Mouse (Mus musculus) olfactory bulb, adult 2 months (tissue): Measurements from ENCODE around the gene Coq4. TPM values are rescaled to one million over a fixed set of nuclear protein-coding genes. Genes with fewer than 3 reads are reported as not detected.
A peak's percentile ranks its signal among the peaks of the same experiment; 100 is the strongest.

Source experiments
- H3K27ac ChIP-seq: fragments of 200-500 bp; 2 replicates; pipeline ENCODE4 v1.5.1; 2012; ENCODE audit warnings: low read depth, low read length; ENCODE audit not compliant: insufficient read depth
- H3K4me1 ChIP-seq: fragments of 200-500 bp; 2 replicates; pipeline ENCODE4 v1.6.1; 2012; ENCODE audit warnings: low read length; ENCODE audit not compliant: control insufficient read depth, insufficient read depth
- H3K4me3 ChIP-seq: fragments of 200-500 bp; 2 replicates; pipeline ENCODE4 v1.5.1; 2012; ENCODE audit warnings: mild to moderate bottlenecking, low read depth, low read length, moderate library complexity; ENCODE audit not compliant: insufficient read depth
- CTCF ChIP-seq: fragments of 200-500 bp; IDR thresholded peaks from 2 replicates; pipeline ENCODE4 v1.5.1; 2012; ENCODE audit warnings: low read depth, mild to moderate bottlenecking, low read length, moderate library complexity; ENCODE audit not compliant: insufficient read depth
- POLR2A ChIP-seq: fragments of 200-500 bp; IDR thresholded peaks from 2 replicates; pipeline ENCODE4 v1.6.1; 2012; ENCODE audit warnings: mild to moderate bottlenecking, low read depth, low read length, moderate library complexity; ENCODE audit not compliant: insufficient read depth
- WGBS: fragments of 180-500 bp; shearing (Covaris S2); methylation state at CpG from one replicate; pipeline ENCODE4 v1.1.7; 2018; 5-methylcytosine and 5-hydroxymethylcytosine counted together
- polyA plus RNA-seq: library from polyadenylated mRNA; stranded (reverse); fragments of >200 nt; gene quantifications from 2 replicates; pipeline ENCODE4 v1.2.4, GENCODE M21; 2012; ENCODE audit warnings: low replicate concordance; ENCODE audit not compliant: missing spikeins, insufficient read depth, insufficient read length

Coq4 gene
- polyA plus RNA-seq, 1 experiment = not detected

DNA sequence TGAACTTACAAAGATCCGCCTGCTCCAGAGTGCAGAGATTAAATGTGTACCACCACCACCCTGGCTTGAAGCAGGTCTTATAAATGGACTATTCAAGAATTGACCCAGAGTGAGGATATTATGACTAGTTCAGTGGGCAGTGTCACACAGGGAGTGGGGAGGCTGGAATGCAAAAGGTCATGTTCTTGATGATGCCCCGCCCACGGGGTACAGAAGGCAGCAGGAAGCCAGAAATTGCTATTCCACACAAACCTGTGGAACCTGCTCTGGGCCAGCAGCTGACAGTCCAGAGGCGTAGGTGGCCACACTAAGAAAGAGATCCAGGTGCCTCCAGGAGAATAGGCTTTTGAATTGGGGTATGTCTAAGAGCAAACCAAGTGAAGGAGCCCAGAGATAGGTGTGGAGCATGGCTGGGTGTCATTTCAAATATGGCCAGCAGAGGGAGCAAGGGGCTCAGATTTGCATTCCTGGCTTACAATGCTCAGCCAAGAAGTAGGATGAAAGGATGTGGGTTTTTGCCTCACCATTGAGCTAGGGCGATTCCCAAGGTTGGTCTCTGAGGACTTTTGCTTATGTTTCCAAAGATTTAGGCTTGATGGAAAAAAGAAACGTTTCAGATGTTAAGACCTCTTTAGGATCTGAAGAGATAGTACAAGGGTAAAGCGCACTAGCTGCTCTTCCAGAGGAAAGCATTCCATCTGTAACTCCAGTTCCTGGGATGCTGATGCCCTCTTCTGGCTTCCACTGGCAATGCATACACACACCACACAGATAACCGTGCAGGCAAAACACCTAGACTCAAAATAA, 30.3 kb downstream of the Coq4 start:
- WGBS = 33% methylated on average over 8 of the region's 8 CpGs
- Histone ChIP-seq H3K27ac (no peak overlapping the region), H3K4me1 (peaks cover 12% of the 10 kb centered on the region), H3K4me3 (no peak overlapping the region)
- no peak for TF ChIP-seq POLR2A
- TF ChIP-seq CTCF = 0 out of 2 replicates have a peak, but pooled peaks have one; percentile 25

DNA sequence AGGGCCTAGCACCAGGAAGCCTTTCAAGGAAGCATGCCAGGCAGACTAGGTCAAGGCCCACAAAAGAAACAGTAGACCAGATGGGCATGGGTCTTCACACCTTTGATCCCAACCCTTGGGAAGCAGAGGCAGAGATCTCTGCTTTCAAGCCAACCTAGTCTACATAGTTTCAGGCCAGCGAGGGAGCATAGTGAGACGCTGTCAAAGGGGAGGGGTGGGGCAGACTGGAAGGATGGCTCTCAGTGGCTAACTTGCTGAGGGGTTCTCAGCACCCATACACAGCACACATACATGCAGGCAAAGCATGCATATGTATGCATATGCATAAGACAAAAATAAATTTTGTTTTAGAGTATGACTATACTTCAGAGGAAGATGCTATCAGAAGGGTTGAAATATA, 32.1 kb downstream of the Coq4 start:
- H3K4me1 ChIP-seq = peaks cover 12% of the 10 kb centered on the region
- H3K4me3 ChIP-seq = no peak overlapping the region
- WGBS = 17% methylated on average over 2 of the region's 2 CpGs
- no peak overlapping the region for H3K27ac ChIP-seq
- no peak for TF ChIP-seq CTCF
- no peak for TF ChIP-seq POLR2A

DNA sequence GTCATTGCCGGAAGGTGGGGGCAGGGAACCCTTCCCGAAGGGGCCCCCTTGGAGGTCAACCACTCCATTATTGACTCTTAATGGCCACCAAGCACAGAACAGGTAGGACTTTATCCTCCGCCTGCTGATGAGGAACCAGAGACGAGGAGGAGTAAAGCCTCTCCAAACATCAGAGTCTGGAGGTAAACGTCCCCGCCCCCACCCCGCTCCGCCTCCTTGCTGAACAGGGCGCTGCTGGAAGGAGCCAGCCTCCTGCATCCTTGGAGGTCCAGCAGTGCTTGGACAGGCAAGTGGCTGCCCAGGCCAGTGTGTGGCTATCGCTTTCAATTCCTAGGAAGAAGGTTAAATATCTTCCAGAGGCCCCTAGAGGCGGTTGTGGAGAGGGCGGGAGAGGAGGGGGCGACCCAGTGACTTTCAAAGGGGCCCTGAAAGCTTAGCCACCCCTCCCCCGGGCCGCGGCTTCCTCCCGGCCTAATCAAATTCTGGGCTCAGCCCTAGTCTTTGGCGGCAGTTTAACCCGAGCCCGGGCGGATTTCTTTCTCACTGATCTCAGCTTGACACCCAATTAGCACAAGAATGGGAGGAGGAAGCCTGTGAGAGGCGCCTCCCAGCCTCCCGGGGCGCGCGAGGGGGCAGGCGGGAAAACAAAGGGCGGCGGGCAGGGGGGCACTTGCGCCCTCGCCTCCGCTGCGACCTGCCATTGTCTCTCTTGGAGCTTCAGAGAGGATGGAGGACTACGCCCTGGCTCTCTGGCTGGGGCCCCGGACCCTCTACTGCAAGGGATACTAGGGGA, 32.9 kb downstream of the Coq4 start, which contains the start of gene Urm1:
Gene Urm1 (plus strand): TSS at position 51 of the 793 bp plus-strand sequence.
- Histone ChIP-seq H3K27ac (peak within 1 kb of the TSS; percentile 78), H3K4me1 (peaks cover 12% of the 10 kb centered on the region), H3K4me3 (peak within 1 kb of the TSS; percentile 51)
- no peak for TF ChIP-seq CTCF
- peak; percentile 25; the same call in 1 of the 2 replicates for TF ChIP-seq POLR2A
- WGBS = under 1% methylated on average over 35 of the region's 35 CpGs

DNA sequence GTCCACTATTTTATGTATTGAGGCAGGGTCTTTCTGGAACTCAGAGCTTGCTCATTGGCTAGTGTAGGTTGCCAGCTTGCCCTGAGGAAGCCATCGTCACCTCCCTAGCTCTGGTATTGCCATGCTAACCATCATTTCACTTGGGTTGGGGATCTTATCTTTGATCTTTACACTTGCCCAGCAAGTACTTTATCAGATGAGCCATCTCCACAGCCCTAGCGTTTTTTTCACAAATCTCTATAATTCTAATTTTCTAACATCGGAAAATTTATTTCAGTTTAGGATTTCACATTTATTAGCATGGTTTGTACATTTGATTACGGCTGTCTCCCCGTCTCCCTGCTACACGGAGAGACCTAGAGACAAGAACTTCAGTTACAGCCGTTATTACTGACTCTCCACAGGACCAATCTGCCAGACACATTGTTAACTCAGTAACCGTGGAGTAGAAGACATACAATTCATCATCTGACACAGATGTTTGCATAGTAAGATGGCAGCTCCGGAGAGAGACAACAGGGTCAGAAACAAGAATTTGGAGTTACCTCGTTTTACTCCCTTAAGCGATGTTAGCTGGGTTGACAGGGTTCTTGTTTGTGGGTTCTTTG, 39.1 kb downstream of the Coq4 start:
- Histone ChIP-seq H3K27ac (peak overlapping the region; percentile 93), H3K4me3 (peak overlapping the region; percentile 55), H3K4me1 (no peaks in the 10 kb centered on the region)
- 6% methylated on average over 11 of the region's 11 CpGs for WGBS
- no peak for TF ChIP-seq POLR2A
- TF ChIP-seq CTCF = no peak

DNA sequence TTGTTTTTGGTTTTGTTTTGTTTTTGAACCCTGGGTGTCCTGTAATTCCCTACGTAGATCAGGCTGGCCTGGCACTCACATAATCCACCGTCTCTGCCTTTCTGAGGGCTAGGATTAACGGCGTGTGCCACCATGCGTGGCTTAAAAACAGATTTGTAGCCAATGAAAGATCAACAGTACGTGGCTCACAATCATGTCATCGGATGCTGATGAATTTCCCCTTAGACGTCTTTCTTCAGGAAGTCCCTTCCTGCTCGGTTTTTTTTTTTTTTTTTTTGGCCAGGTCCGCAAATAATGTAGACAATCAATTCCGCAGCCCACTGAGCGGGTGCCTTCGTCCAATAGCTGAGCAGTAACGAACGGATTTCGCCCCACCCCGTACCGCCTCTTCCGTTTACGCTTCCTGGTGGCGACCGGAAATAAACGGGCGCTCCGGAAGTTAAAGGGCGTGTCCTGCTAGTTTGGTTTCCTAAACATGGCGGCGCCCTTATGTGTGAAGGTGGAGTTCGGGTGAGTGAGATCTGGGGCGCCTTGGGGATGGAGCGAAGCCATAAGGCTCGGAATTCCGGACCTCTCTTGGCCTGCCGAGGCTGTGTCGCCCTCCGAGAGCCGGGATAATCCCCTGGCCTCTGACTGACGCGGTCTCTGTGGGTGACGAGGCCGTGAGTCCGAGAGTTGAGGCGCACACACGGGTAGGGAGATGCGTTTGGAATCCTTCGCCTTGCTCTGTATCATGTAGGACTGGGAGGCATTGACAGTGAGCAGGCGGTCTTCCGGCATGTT, 39.8 kb downstream of the Coq4 start:
- 0% methylated on average over 48 of the region's 48 CpGs for WGBS
- TF ChIP-seq CTCF = no peak
- peak overlapping the region; percentile 65 for H3K4me3 ChIP-seq
- H3K4me1 ChIP-seq = no peaks in the 10 kb centered on the region
- peak overlapping the region; percentile 93 for H3K27ac ChIP-seq

DNA sequence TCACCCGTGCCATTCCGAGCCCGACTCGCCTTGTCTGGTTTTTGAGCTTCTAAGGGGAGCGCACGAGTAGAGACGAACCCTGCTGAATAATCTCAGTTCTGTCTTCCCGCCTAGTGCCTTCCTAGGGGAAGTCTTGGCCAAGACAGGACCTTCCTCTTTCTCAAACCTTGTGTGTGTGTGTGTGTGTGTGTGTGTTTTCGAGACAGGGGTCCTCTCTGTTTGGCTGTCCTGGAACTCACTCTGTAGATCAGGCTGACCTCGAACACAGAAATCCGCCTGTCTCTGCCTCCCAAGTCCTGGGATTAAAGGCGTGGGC, 40.4 kb downstream of the Coq4 start:
- TF ChIP-seq CTCF (no peak), POLR2A (no peak)
- Histone ChIP-seq H3K4me3 (peak overlapping the region; percentile 65), H3K4me1 (no peaks in the 10 kb centered on the region), H3K27ac (peak overlapping the region; percentile 1; the same call in 1 of the 2 replicates)
- WGBS = 3% methylated on average over 12 of the region's 12 CpGs

DNA sequence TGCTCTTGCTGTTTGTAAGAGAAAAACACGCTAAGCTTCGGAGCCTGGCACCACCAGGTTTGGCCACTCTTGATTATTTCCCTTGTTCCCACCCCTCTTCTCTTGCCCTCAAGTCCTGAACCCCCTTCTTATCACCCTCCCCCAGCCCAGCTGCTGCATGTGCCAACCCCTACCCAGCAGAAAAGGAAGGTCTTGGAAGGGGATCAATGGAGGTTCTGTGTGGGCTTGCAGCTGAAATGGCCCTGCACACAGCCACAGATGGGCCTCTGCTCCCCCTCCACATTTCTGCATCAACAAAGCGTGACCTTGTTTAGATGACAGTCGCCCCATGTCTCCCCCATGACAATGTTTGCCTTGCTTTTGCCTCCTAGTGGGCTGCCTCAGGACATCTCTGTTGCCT, 43.8 kb downstream of the Coq4 start:
- TF ChIP-seq POLR2A (no peak), CTCF (no peak)
- no peak overlapping the region for H3K27ac ChIP-seq

DNA sequence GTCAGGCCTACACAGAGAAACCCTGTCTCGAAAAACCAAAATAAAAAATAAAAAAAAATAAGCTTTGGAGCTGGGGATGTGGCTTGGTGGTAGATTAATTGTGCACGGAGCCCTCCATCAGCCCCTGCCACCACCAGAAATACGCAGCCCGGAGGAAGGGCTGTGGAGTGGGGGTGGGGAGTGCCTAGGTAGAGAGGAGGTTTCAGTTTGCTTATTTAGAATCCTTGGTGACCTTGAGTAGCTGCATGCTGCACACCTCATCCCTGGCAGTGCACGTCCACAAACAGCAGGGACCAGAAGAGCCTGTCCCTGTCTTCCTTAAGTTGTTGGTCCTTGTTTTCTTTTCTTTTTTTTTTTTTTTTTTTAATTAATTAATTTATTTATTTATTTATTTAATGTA, 46.5 kb downstream of the Coq4 start:
- no peak overlapping the region for H3K27ac ChIP-seq
- TF ChIP-seq CTCF (no peak), POLR2A (no peak)
- WGBS = 96% methylated on average over 5 of the region's 5 CpGs

More for the DNA sequence above, 43.8 kb downstream of the Coq4 start:
- WGBS = 71% methylated on average over 4 of the region's 4 CpGs
- no peaks in the 10 kb centered on the region; the same call in 1 of the 2 replicates for H3K4me1 ChIP-seq
- H3K4me3 ChIP-seq = no peak overlapping the region

More for the DNA sequence above, 46.5 kb downstream of the Coq4 start:
- Histone ChIP-seq H3K4me1 (no peaks in the 10 kb centered on the region; the same call in 1 of the 2 replicates), H3K4me3 (no peak overlapping the region)
